Mouse (Mus musculus): ENCODE results near the gene Plin3.

DNA sequence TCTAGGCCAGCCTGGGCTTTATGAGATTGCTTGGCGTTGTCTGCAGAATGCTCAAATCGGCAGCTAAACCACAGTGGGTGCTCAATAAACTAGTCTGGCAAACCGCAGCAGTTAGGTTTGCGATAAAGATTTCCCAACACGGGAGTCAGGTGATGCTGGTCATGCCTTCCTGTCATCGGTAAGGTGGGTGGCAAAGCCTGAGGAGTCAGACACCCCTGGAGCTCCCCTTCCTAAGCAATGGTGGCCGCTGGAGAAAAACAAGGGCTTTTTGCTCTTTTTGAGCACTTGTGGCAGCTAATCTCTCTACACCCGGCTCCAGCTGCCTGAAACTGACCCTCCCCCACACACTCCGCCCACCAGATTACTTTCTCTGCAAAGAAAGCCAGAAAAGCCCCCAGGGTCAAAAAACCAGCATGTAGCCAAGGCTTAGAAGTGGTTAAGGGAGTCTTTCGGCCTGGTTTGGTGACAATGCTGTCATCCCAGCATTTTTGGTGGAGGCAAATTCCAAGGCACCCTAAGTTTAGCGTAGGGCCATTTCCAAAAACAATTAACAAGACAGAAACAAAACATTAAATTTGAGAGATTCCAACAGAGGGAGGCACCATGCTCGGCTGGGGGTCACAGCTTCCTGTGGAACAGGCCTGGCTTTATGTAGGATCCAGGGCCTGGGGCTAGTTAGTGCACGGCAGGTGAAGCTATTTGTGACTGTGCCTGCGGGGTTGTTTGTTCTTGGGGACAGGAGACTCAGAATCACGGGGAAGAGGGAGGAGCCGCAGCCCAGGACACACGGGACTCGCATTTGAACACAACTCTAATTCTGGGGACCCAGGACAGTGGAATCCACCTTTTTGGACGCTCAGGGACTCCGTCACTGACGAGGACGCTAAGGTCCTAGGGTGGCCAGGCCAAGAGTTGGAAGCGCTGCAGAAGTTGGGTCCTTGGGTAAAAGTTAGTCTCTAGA lies 3.0 kb downstream of the Plin3 start:
- TF ChIP-seq CTCF (IDR thresholded peaks at IDR 0.05; ENCODE audit: borderline replicate concordance, control insufficient read depth, extremely low read depth, insufficient read depth, low read length, poor library complexity) (no peak), POLR2A (IDR thresholded peaks at IDR 0.05; ENCODE audit: control insufficient read depth, extremely low read depth, insufficient read depth, low read length, poor library complexity) (no peak)
